In genomic region chr5:107723541-107724511, GRCm38 (mm10) we compare ENCODE assay signal across 8 mouse cellular contexts. TPM values are rescaled to one million over a fixed set of nuclear protein-coding genes. Genes with fewer than 3 reads are reported as not detected.
DNase-seq lines count a peak whose midpoint lies in the region; ATAC-seq and TF ChIP-seq lines count a peak whose summit lies in the region.

No protein-coding gene starts in this region.

- no peak for TF ChIP-seq CTCF in hindbrain, postnatal 0 days (IDR thresholded peaks at IDR 0.05; ENCODE audit: low read depth)
- no peak for TF ChIP-seq CTCF in lung, embryonic 14.5 days (IDR thresholded peaks at IDR 0.05; ENCODE audit: low read depth)
- TF ChIP-seq CTCF in small intestine, adult 2 months (IDR thresholded peaks at IDR 0.05; ENCODE audit: extremely low read depth, insufficient read length, insufficient replicate concordance, low read depth, low read length), result no peak

- no peak for ATAC-seq in embryonic facial prominence, embryonic 15.5 days (ENCODE audit: insufficient number of reproducible peaks, low FRiP score, low TSS enrichment, low read depth)
- peak; percentile 33; the same call in 1 of the 2 replicates for ATAC-seq in hindbrain, postnatal 0 days
- no peak for ATAC-seq in lung, embryonic 14.5 days (ENCODE audit: insufficient read depth)

- H3K9ac ChIP-seq in embryonic facial prominence, embryonic 15.5 days, result no peak overlapping the region
- no peak overlapping the region for H3K9ac ChIP-seq in hindbrain, postnatal 0 days (replicated peaks; ENCODE audit: low read length)
- H3K9ac ChIP-seq in lung, embryonic 14.5 days, result no peak overlapping the region; the same call in 1 of the 2 replicates

- H3K36me3 ChIP-seq in embryonic facial prominence, embryonic 15.5 days, result no peaks in the 10 kb centered on the region
- H3K36me3 ChIP-seq in hindbrain, postnatal 0 days (ENCODE audit: insufficient read depth, low read length), result no peaks in the 10 kb centered on the region
- no peaks in the 10 kb centered on the region for H3K36me3 ChIP-seq in lung, embryonic 14.5 days (ENCODE audit: insufficient read depth)
- H3K36me3 ChIP-seq in small intestine, adult 2 months (ENCODE audit: control insufficient read depth, insufficient read depth, low read length), result no peaks in the 10 kb centered on the region

- no peak for TF ChIP-seq POLR2A in small intestine, adult 2 months (IDR thresholded peaks at IDR 0.05; ENCODE audit: low read depth, low read length)

- H3K27ac ChIP-seq in embryonic facial prominence, embryonic 15.5 days (replicated peaks), result no peak overlapping the region
- no peak overlapping the region for H3K27ac ChIP-seq in hindbrain, postnatal 0 days
- H3K27ac ChIP-seq in lung, embryonic 14.5 days (ENCODE audit: low read depth), result no peak overlapping the region
- H3K27ac ChIP-seq in small intestine, adult 2 months (ENCODE audit: insufficient read depth, low read depth, low read length), result no peak overlapping the region

- peaks cover 56% of the 10 kb centered on the region for H3K4me1 ChIP-seq in embryonic facial prominence, embryonic 15.5 days
- H3K4me1 ChIP-seq in hindbrain, postnatal 0 days (ENCODE audit: insufficient read depth, low read length), result 0 out of 2 replicates have a peak, but pooled peaks cover 6% of the 10 kb centered on the region
- peaks cover 11% of the 10 kb centered on the region for H3K4me1 ChIP-seq in lung, embryonic 14.5 days (ENCODE audit: insufficient read depth)
- peaks cover 24% of the 10 kb centered on the region for H3K4me1 ChIP-seq in small intestine, adult 2 months (ENCODE audit: control insufficient read depth, insufficient read depth, insufficient read length, low read length)

- 1% methylated on average over 49 of the region's 49 CpGs for WGBS in embryonic facial prominence, embryonic 15.5 days
- under 1% methylated on average over 47 of the region's 49 CpGs for WGBS in hindbrain, postnatal 0 days
- WGBS in lung, embryonic 14.5 days, result 2% methylated on average over 49 of the region's 49 CpGs
- 2% methylated on average over 49 of the region's 49 CpGs for WGBS in small intestine, adult 2 months

- peaks cover 97% of the 10 kb centered on the region for H3K27me3 ChIP-seq in embryonic facial prominence, embryonic 15.5 days
- H3K27me3 ChIP-seq in hindbrain, postnatal 0 days (ENCODE audit: insufficient read depth, low read length), result peaks cover 81% of the 10 kb centered on the region
- peaks cover 100% of the 10 kb centered on the region for H3K27me3 ChIP-seq in lung, embryonic 14.5 days (ENCODE audit: insufficient read depth, low read length)
- H3K27me3 ChIP-seq in small intestine, adult 2 months (ENCODE audit: control insufficient read depth, insufficient read depth, low read length), result peaks cover 86% of the 10 kb centered on the region

- H3K9me3 ChIP-seq in embryonic facial prominence, embryonic 15.5 days (replicated peaks), result no peaks in the 10 kb centered on the region
- no peaks in the 10 kb centered on the region for H3K9me3 ChIP-seq in hindbrain, postnatal 0 days (ENCODE audit: low read length)
- H3K9me3 ChIP-seq in lung, embryonic 14.5 days (ENCODE audit: low read depth, low read length), result no peaks in the 10 kb centered on the region

- peak overlapping the region; percentile 33 for H3K4me3 ChIP-seq in embryonic facial prominence, embryonic 15.5 days (replicated peaks)
- peak overlapping the region; percentile 18 for H3K4me3 ChIP-seq in hindbrain, postnatal 0 days (ENCODE audit: low read length)
- peak overlapping the region; percentile 26 for H3K4me3 ChIP-seq in lung, embryonic 14.5 days (ENCODE audit: low read depth, low read length)
- H3K4me3 ChIP-seq in small intestine, adult 2 months (ENCODE audit: low read depth, low read length), result peak overlapping the region; percentile 61

- peak overlapping the region; percentile 46 for H3K4me2 ChIP-seq in embryonic facial prominence, embryonic 15.5 days (replicated peaks)
- peak overlapping the region; percentile 38 for H3K4me2 ChIP-seq in hindbrain, postnatal 0 days (ENCODE audit: low read depth, low read length)
- H3K4me2 ChIP-seq in lung, embryonic 14.5 days, result peak overlapping the region; percentile 60

- DNase-seq in urinary bladder, postnatal 25 days (ENCODE audit: low spot score), result peak; percentile 9
- no peak for DNase-seq in urinary bladder, postnatal 10 days (ENCODE audit: low spot score)
- no peak for DNase-seq in hindbrain, postnatal 0 days (ENCODE audit: low spot score)
- peak; percentile 27 for DNase-seq in lung, embryonic 14.5 days
- DNase-seq in layer of hippocampus, postnatal 36 days, result no peak
- DNase-seq in layer of hippocampus, postnatal 14 days (ENCODE audit: low spot score in 2 of 2), result no peak

RNA-seq across cellular contexts. Expression of gene Gfi1, which starts 2.0 kb away (rescaled TPM):
- 1.1 and 1.3 TPM in 2 replicates for polyA plus RNA-seq in embryonic facial prominence, embryonic 15.5 days (2015; fragmentation: Nextera tagmentation; extraction: Ambion mirVana)
- total RNA-seq in hindbrain, postnatal 0 days (2014; rRNA removed), result 0.05 TPM in 1 of 2 replicates, not detected in the other
- 0.06 TPM in 1 of 2 replicates, not detected in the other for polyA plus RNA-seq in hindbrain, postnatal 0 days (2015; fragmentation: Nextera tagmentation; extraction: Ambion mirVana)
- 0.07 and 0.14 TPM in 2 replicates for polyA plus RNA-seq in lung, embryonic 14.5 days (2014; fragmentation: Nextera tagmentation; extraction: Ambion mirVana)
- polyA plus RNA-seq in small intestine, adult 2 months (2012; rRNA removed), result 7.9 and 8.7 TPM in 2 replicates
- total RNA-seq in layer of hippocampus, postnatal 36 days (2021), result not detected
- total RNA-seq in layer of hippocampus, postnatal 14 days (2021), result not detected

Comparison
In these comparisons a context has a peak if more than half of its experiments do, and no peak if none do; other contexts are left out.
1. DNase-seq: peak in urinary bladder, postnatal 25 days (single experiment) and lung, embryonic 14.5 days (single experiment); none in urinary bladder, postnatal 10 days (single experiment), hindbrain, postnatal 0 days (single experiment), layer of hippocampus, postnatal 36 days (0 of 2) and layer of hippocampus, postnatal 14 days (0 of 2).
2. Peak in every context shown above with its lines, with median percentiles within 50 percentile points of each other: H3K4me2 ChIP-seq and H3K4me3 ChIP-seq.